Mouse (Mus musculus) CD4-positive helper T cell, adult 2 months (primary cell): ENCODE results near the gene Fgfr2.

Source experiments
- DNase-seq: peaks from one replicate; pipeline ENCODE4 v3.0.0-alpha.2; 2012; ENCODE audit warnings: low read depth, missing footprints, low spot score

Gene Fgfr2

DNA sequence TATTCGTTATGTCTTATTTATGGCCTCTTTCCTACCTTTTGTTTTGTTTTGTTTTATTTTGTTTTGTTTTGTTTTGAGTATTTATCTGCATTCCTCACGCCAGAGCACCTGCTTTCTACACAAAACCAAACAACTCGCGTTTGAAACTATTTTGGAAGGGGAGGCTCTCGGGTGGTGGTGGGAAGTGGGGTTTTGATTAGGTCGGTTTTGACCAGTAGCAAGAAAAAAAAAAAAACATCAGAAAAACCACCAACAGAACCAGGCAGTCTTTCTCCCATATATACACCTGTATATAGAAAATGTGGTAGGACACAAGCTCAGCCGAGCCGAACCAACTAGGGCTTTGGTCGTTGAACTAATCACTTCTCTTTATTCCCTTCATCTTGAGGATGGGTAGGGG is 1567.0 kb downstream of the Fgfr2 start:
- no peak for DNase-seq

DNA sequence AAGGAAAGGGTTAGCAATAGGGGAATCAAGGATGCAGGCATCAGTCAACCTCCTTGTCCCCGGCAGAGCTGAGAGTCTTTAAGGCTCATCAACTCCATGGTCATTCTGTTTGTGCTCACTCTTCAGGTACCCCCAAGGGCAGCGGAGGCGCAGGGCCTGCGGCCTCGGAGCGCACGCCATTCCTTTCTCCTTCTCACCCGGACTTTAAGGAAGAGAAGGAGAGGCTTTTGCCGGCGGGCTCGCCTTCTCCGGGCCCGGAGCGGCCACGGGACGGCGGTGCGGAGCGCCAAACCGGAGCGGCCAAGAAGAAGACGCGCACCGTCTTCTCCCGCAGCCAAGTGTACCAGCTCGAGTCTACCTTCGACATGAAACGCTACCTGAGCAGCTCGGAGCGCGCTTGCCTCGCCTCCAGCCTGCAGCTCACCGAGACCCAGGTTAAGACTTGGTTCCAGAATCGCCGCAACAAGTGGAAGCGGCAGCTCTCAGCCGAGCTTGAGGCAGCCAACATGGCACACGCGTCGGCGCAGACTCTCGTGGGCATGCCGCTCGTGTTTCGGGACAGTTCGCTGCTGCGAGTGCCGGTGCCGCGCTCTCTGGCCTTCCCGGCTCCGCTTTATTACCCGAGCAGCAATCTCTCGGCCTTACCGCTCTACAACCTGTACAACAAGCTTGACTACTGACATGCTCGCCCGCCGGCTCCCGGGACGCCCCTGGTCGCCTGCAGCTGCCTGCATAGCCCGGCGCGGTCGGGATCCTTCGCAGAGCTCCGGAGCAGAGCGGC is 1567.7 kb downstream of the Fgfr2 start:
- peak; percentile 44 for DNase-seq

DNA sequence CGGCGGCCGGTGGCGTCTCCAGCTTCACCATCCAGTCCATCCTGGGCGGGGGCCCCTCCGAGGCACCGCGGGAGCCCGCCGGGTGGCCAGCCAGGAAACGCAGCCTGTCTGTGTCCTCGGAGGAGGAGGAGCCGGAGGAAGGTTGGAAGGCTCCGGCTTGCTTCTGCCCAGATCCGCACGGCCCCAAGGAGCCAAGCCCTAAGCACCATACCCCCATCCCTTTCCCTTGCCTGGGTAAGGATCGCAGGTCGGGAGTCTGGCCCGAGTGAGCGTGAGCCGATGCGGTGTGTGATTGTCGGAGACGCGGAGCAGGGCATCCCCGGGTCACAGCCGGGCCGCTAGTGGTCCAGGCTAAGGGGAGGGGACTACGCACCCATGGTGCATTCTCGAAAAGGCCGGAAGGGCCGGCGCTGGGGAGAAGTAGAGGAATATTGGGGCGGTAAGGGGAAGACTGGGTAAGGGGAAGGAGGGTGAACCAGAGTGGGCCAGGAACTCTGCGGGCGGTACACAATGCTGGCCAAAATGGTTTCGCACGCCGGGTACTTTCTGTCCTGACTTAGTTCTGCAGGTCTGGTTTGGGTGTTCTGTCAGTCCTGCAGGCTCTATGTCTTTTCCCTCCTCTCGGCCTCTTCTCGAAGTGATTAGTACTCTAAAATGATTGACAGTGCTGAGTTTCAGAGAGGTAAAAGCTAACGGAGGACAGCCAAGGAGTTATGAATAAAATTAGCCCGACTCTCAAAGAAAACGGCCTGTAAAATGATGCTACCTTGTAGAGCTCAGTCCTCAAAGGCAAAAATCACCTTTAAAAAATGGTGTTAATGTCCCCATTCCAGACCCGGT is 1568.6 kb downstream of the Fgfr2 start:
- DNase-seq = no peak

DNA sequence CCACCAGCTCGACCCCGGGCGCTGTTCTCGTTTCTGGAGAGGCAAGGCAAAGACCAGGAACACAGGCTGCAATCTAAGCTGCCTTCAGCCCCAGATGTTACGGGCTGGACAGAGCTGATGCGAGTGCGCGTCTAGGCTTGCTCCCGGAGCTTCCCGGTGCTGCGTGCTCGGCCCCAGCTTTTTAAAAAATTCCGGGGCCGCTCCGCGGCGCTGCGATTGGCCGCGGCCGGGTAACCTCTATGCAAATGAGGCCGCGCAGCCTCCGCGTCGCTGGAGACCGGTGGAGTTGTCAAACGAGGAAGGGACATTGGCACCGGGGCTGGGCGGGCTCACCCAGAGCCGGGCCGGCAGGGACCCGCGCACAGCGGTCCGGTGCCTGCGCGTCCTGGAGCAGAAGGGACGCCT is 1569.4 kb downstream of the Fgfr2 start:
- peak; percentile 61 for DNase-seq

DNA sequence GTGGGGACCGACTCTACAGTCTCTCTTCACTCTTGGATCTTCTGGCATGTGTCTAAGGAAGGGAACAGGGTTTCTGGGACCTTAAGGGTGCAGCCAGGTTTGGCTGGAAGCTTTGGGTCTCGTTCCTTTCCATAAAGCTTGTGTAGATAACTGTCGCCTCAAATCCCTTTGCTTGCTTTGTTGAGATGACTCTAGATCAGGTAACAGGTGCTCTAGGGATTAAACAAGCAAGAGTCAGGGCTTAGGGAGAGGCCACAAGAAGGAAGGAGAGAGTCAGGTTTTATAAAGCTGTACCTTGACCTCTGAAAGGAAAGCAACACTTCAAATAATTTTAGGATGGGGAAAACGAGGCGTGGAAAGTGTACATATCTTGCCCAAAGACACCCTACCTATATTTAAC is 1570.4 kb downstream of the Fgfr2 start:
- DNase-seq = no peak

DNA sequence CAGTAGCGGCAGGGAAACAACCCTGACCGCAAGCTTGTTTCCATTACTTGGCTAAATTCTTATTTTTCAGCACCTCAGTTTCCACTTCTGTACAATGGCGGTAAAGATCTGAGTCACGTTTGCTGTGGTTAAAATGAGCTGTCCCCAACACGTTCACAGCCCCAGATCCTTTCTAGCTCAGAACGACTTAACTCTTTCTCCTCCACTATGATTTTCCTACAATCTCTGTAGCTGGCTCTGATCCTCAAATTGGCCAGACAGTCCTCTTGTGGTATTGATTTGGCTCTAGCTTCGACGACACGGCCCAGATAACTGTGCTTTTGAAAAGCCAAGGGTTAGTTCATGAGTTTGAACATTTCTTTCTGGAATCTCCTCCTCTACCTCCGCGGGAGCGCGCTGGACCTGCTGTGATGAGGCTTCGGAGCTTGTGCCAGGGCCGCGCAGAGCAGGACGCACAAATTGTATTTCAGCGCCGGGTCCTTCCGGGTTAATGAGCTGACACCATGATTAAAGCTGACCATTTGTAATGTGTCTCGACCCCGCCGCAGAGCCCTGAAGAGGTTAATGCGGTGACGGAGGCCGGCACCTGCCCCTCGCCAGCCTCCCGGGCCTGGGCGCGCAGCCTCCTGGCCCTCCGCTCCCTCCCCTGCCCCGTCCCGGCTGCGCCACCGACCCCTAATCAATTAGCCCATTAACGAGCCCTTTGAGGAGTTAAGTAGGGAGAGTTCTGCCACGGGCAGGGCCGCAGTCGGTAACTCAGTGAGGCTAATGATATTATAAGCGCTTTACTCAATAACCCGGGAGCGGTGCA is 1571.0 kb downstream of the Fgfr2 start:
- DNase-seq = no peak

DNA sequence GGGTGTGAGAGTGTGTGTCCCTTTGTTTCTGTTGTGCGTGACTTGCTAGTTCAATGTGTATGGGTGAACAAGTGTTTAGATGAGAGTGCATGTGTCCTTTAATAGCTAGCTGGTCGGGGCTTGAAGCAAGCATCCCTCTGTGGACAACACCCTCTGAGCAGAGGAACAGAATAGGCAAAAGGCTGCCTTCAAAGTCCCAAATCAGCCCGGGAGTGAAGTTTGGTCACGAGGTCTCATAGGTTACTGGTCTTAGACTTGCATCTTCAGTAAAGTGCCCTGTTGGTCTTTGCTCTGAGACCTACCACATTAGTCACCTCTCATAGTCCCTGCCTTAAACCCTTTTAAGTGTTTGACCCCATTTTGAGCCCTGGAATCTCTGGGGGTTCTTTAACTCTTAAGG is 1571.7 kb downstream of the Fgfr2 start:
- DNase-seq = no peak

DNA sequence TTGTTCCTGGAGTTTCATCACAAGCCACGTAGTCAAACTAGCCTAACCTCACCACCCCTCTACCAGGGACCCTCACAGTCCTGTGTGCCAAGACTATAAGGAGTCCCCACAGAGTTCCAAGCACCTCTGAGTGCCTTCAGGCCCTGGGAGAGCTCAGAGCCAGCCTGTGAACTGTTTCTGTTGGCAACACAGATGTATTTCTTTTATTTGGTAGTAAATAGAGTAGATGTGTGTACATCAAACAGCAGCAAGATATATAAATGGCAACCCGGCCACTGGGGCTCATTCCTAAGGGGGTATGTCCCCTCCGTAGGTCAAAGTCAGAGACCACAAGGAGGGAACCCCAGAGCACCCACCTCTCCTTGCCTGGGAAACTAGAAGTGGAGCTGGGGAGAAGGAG is 1574.7 kb downstream of the Fgfr2 start, which contains the start of gene Hmx2:
TSS of gene Hmx2 (plus strand) at position 301 of the 400 bp plus-strand sequence.
- DNase-seq = no peak

DNA sequence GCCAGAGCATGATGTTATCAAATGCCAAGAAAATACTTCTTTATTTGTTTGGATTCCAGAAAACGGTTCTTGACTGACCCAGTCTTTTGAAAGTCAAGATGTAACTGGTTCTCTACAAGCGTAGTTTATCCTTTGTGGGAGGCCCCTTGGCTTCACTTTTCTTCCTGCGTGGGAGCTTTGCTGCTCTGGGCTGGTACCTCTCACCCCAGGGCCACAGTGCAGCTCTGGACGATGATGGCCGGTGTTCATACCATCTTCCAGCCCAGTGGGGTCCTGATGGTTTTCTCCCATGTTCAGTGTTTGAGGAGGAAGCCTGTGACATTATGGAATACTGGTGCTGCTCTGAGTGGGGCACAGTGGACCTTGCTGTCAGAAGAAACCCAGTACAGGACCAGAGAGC is 1575.7 kb downstream of the Fgfr2 start:
- no peak for DNase-seq

DNA sequence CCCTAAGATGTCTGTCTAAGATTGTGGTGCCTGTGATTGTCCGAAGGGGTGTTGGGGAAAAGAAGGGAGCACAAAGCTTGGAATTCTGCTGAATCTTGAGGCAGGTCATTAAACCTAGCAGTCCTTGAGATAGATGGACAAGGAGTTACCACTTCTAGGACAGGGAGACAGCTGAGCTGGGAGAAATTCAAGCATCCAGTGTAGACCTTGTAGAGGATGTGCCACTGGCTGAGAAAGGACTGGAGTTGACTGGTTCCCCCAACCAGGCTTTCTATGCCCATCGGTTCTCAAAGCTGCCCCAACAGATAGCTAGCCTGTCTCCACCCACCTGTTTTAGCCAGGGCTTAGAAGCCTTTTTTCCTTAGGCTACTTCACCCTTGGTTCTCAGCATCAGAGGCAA is 1576.7 kb downstream of the Fgfr2 start:
- no peak for DNase-seq

DNA sequence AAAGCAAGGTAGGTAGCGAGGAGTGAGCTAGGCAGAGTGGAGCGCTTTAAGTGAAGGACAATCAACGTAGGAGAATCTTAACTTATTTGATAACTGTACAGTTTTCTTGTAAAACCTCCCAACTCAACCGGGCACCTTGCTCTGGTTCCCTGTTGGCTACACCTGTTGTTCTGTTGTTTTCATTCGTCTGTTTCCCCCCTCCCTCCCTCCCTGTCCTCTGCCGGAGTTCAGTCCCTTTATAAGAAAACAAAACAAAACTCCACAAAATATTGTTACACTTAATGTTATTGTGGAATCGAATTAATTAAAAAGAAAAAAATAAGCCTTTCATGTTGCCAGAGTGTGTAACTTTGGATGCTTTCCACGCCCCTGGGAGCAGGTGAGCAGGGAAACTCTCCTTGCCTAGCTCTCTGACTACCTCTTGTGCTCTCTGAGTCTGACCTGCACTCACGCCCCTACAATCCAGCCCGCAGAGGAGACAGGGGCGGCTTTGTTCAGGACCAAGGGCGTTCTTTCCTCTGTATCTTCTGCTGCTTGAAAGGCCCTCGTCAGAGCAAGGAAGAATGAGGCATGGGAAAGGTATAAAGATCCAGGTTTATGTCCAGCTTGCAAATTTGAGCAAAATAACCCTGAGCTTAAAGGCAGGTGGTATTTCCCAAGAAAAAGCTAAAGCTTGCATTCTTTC is 1577.3 kb downstream of the Fgfr2 start:
- no peak for DNase-seq

DNA sequence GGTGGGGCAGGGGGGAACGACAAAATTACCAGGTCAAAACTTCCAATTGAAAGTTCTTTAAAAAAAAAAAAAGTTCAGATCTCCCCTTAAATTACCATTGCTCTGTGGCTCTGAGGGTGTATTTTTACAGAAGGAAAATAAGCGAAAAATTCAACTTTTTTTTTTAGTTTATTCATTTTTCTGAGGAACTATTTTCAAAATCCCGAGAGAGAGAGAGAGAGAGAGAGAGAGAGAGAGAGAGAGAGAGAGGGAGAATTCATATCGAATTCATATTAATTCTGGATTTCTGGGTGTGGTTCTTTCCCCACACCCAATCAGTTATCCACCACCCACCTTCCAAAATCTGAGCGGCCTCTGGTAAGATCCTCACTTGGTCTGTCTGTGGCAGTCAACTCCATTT is 1578.3 kb downstream of the Fgfr2 start:
- DNase-seq = no peak

DNA sequence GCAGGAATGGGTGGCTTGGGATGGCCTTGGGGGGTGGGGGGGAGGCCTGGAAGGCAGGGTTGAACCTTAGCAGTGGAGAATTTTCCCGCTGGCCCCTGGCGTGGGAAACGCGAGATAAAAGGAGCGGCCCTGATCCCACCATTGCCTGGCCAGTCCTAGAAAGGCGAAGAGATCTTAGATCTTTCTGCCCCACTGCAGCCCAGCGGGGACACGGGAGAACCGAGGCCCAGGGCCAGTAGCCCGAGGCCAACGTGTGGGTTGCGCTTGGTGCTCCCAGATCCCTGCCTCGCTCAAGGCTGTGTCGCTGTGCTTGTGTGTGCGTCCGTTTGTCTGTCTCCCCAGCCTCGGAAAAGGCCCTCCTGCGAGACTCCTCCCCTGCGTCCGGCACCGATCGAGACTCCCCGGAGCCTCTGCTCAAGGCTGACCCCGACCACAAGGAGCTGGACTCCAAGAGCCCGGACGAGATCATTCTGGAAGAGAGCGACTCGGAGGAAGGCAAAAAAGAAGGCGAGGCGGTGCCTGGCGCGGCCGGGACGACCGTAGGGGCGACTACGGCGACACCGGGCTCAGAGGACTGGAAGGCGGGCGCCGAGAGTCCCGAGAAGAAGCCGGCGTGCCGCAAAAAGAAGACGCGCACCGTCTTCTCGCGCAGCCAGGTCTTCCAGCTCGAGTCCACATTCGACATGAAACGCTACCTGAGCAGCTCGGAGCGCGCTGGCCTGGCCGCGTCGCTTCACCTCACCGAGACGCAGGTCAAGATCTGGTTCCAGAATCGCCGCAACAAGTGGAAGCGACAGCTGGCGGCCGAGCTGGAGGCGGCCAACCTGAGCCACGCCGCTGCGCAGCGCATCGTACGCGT is 1579.3 kb downstream of the Fgfr2 start:
- DNase-seq = peak; percentile 29

DNA sequence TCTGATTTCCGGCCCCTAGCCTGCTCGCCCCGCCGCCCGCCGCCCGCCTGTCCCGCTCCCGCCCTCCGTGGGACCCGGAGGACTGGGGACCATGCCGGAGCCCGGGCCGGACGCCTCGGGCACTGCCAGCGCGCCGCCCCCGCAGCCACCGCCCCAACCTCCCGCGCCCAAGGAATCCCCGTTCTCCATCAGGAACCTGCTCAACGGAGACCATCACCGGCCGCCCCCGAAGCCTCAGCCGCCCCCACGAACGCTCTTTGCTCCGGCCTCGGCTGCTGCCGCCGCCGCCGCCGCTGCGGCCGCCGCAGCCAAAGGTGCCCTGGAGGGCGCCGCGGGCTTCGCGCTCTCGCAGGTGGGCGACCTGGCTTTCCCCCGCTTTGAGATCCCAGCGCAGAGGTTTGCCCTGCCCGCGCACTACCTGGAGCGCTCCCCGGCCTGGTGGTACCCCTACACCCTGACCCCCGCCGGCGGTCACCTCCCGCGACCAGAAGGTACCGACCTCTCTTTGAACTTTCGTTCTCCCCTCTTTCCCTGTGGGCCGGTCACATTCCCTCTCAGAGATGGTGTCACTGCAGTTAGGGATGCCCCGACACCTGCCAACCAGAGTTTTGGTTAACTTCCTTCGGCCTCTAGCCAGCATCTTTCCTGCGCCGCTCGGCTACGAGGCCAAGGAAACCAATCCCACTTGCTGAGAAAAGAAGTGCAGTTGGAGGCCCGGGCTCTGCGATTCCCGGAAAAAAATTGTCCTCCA is 1580.1 kb downstream of the Fgfr2 start:
- no peak for DNase-seq

DNA sequence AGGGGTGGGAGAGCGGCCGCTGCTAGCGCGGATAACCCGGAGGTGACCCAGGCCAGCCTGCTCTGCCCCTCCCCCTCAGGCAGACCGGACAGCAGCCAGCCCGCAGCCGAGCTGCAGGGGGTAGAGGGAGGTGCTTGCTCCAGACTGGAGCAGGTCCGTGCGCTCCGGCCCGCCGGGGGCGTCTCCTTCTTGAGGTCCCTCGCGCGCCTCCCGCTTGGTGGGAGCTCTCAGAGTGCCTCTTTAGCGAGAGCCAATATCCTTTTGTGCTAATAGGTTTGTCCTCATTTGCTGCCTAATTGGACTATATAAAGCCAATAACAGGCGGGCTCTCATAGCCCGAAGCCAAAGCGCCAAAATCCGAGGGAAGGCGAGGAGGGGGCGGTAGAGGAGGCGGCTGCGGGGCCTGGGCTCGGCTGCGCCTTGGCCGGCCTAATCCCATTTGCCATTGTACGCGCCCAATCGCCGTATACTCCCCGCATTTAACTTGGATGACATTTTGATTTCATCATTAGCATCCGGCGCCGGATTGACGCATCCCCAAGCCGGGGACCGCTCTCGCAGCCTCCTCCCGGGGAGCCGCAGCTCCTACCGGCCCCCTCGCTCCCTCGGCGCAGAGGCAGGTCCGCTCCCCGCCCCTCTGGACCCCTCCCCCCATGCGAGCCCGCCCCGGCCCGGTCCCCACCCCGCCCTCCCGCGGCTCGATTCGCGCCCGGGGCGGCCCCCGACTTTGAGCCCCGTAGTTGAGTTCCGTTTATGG is 1580.9 kb downstream of the Fgfr2 start, which contains the start of gene Hmx3:
TSS of gene Hmx3 (plus strand) at position 753 of the 757 bp plus-strand sequence.
- DNase-seq = peak; percentile 28

DNA sequence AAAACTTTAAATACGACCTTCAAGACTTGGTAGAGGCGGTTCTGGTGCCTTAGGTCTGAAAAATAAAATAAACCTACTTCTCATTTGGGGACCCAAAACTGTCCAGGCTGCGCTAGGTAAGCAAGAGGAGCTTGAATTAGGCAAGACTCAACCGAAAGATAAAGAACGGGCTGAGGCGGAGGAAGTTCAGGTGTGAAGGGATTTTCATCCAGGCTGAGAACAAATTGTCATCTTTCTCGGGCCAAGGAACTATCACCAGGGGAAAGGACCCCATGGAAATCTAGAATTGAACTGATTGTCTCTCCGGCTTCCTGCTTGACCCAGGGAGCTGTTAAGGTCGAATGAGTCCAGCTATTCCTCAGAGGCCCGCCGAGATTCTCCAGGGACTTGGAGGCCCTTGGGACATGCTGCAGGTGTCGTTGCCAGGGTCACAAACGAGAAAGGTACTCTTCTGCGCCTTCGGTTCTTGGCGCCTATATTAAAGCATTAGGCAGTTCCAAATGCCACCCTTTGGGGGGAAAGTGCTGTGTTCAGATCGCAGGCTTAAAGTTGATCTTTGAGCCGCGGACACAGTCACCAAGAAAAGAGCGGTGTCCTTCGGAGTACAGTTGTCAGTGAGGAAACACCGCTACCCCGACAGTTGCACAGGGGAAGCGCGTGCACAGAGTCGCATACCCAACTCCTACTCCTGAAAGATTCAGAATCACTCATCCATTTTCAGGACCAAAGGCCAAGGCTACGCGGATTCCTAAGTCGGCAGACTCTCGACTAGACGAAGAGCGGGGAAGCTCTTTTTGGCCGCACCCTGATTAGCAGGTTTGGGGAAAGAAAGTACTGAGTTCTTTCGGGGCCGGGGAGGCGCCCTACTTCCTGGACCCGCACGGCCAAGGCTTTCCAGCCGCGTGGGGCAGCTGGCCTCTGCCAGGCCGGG is 1581.7 kb downstream of the Fgfr2 start:
- DNase-seq = peak; percentile 6

DNA sequence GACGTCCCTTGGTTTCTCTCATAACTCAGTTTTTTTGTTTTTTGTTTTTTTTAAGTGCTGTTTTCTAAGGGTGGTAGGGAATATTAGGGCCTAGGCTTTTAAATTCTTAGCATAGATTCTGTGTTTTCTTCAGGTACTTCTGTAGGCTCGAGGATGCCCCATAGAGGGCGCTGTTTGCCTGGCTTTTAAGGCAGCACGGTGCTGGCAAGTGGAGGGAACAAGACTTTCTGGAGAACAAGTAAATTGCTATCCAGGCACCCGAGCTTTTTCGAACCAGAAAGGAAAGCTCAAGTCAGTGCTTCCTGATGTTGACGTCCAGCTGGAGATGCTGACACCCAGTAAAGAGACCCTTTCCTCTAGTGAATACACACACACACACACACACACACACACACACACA is 1583.2 kb downstream of the Fgfr2 start:
- DNase-seq = peak; percentile 68

DNA sequence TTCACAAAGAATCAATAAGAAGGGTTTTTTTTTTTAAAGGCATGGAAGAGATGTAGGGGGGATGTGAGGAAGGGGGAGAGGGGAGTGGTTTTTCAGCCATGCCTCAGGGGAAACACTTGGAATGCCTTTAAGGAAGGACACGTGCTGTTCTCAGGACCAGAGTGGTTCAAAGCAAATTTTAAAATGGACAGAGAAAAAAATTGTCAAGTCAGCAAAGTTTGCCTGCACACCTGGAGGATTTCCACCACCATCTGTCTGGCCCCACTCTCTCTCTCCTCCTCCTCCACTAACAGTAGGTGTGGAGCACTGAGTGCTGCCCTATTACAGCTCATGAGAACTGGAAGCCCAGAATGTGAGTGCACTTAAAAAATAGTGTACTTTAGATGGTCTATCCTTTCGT is 1619.4 kb downstream of the Fgfr2 start:
- no peak for DNase-seq
